ENCODE assay signal across 8 mouse cellular contexts in the genomic region with DNA sequence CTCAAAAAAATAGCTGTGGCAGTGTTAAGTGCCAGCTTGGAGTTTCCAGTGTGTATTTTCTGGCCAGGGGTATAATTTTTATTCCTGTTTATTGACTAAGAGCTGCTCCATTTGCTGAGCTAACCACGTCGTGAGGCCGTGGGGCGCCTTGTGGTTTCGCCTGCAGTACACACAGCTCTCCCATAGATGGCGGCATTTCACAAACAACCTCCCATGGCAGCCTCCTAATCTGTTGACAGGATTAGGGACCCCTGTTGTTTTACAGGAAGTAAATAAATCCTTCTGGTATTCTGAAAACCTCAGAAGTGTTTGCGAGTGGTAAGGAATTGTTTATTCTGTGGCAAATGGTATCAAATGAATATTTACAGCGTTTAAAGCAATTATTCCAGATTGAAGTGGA.
DNase-seq lines count a peak whose midpoint lies in the region; TF ChIP-seq lines count a peak whose summit lies in the region.
"Had no signal": no experiment of that assay in that cellular context is flagged by ENCODE, and none has a peak within 500 bp of the region (broad histone marks: within the 10 kb centered on the region; RNA-seq: fewer than 3 reads in every experiment).

No protein-coding gene starts in this region.

- no peaks in the 10 kb centered on the region for H3K36me3 ChIP-seq in ES-E14 (ENCODE audit: control insufficient read depth, insufficient read depth, low read length, poor library complexity, severe bottlenecking)

- H3K4me1 ChIP-seq in ES-E14 (ENCODE audit: control insufficient read depth in 2 of 2, insufficient read depth in 2 of 2, low read length in 2 of 2, poor library complexity in 1 of 2) = no peaks in the 10 kb centered on the region
- H3K4me1 ChIP-seq: megakaryocyte, embryonic 14.5 days had no signal

- in situ Hi-C loops in ES-E14 (cut with MboI; ENCODE audit: low sequenced_read_pairs in 2 of 2, unreplicated experiment in 2 of 2) = loop anchor here (25.0 kb wide), 1 partner anchor 1321 kb away; no protein-coding TSS in a partner anchor

- peak; percentile 26 for DNase-seq in ES-E14 (ENCODE audit: low read depth, low spot score)
- DNase-seq in adrenal gland, postnatal 14 days = peak; percentile 65
- peak; percentile 58 for DNase-seq in embryo, embryonic 9.5 days (ENCODE audit: extremely low spot score)
- peak; percentile 50 to 62 for DNase-seq in heart, postnatal 36 days
- peak; percentile 14 for DNase-seq in layer of hippocampus, adult 9-11 months
- DNase-seq in lung, postnatal 36 days = peak; percentile 63
- DNase-seq in right cerebral cortex, postnatal 4 days = peak; percentile 73

- H3K4me3 ChIP-seq in ES-E14 (ENCODE audit: insufficient read depth in 1 of 2, low read depth in 1 of 2, low read length in 2 of 2, poor library complexity in 1 of 2, severe bottlenecking in 1 of 2) = no peak overlapping the region
- H3K4me3 ChIP-seq: megakaryocyte, embryonic 14.5 days had no signal

- H3K9ac ChIP-seq in ES-E14 (ENCODE audit: insufficient read depth, low read depth, low read length, poor library complexity, severe bottlenecking) = no peak overlapping the region

- H3K27ac ChIP-seq in ES-E14 (ENCODE audit: insufficient read depth, low read depth, low read length, poor library complexity, severe bottlenecking) = no peak overlapping the region

- intact Hi-C loops in heart, postnatal 36 days (cut with DNase I) = loop anchor here (5.0 kb wide), 1 partner anchor 1306 kb away; no protein-coding TSS in a partner anchor

- no peaks in the 10 kb centered on the region for H3K9me3 ChIP-seq in ES-E14 (ENCODE audit: control insufficient read depth, insufficient read depth, low read depth, low read length)
- H3K9me3 ChIP-seq: megakaryocyte, embryonic 14.5 days had no signal

TF ChIP-seq in ES-E14, 5 proteins besides CTCF, POLR2A, EP300 and RAD21:
- TF ChIP-seq ZC3H11A (IDR thresholded peaks at IDR 0.05; ENCODE audit: borderline replicate concordance, low read depth, low read length) = peak; percentile 70
- no peak for TF ChIP-seq CHD2 (IDR thresholded peaks at IDR 0.05; ENCODE audit: low read depth, low read length)
- TF ChIP-seq ZNF384 (IDR thresholded peaks at IDR 0.05; ENCODE audit: low read depth, low read length) = no peak
- TF ChIP-seq HCFC1 (IDR thresholded peaks at IDR 0.05; ENCODE audit: borderline replicate concordance, insufficient read depth, low read length) = no peak
- TF ChIP-seq MAFK (IDR thresholded peaks at IDR 0.05; ENCODE audit: insufficient read depth, low read depth, low read length) = no peak

Comparison
In these comparisons a context has a peak if more than half of its experiments do, and no peak if none do; other contexts are left out.
1. DNase-seq: peak in every context shown above with its lines; median percentile 73 in right cerebral cortex, postnatal 4 days; 65 in adrenal gland, postnatal 14 days; 63 in lung, postnatal 36 days; 58 in embryo, embryonic 9.5 days; 56 in heart, postnatal 36 days; 26 in ES-E14; 14 in layer of hippocampus, adult 9-11 months.